Mouse (Mus musculus): ENCODE results near the gene Cdc5l.

DNA sequence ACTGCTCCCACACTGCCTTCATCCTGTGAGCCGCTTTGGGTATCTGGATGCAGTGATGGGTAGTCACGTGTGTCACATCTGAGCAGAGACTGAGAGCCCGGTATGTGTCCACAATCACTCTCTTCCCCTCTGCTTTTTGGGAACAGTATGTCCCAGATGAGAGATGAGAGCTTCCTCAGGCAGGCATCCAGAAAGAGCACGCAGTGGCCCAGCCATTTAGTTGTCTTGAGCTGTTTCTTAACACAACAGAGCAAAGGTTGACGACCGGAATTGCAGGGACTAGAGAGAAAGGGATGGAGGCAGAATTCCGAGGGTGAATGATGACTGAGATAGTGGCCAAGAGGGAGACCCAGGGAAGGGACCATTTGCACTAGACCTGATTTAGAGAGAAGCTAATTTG is 68.7 kb downstream of the Cdc5l start:
- TF ChIP-seq GATA2 (IDR thresholded peaks at IDR 0.05; ENCODE audit: borderline replicate concordance, low read depth, low read length) (no peak), POLR2AphosphoS5 (IDR thresholded peaks at IDR 0.05; ENCODE audit: insufficient replicate concordance, low read depth, low read length) (no peak)
